Mouse (Mus musculus): Measurements from ENCODE around the gene Mlh1. TPM values are rescaled to one million over a fixed set of nuclear protein-coding genes. Genes with fewer than 3 reads are reported as not detected.

Gene Mlh1
- polyA plus RNA-seq, 1 experiment from 2014 or later: 24.9 TPM

- 83% methylated on average over 6 of the region's 6 CpGs for WGBS
- no peak for ATAC-seq (ENCODE audit: low read depth)
- no peaks in the 10 kb centered on the region for H3K4me1 ChIP-seq (replicated peaks)
- no peak overlapping the region for H3K4me2 ChIP-seq
- H3K4me3 ChIP-seq: no peak overlapping the region
- no peak overlapping the region for H3K27ac ChIP-seq (replicated peaks)
- H3K36me3 ChIP-seq: peaks cover 62% of the 10 kb centered on the region
- no peak overlapping the region for H3K9ac ChIP-seq
- no peaks in the 10 kb centered on the region for H3K9me3 ChIP-seq
- no peaks in the 10 kb centered on the region for H3K27me3 ChIP-seq
These were observed 26.0 kb downstream of the Mlh1 start for GRCm38 (mm10) chr9:111245546-111245945.

GRCm38 (mm10) chr9:111243384-111243783 lies 28.2 kb downstream of the Mlh1 start:
- Histone ChIP-seq H3K27ac (replicated peaks) (no peak overlapping the region), H3K4me2 (no peak overlapping the region), H3K4me1 (replicated peaks) (no peaks in the 10 kb centered on the region), H3K36me3 (peaks cover 64% of the 10 kb centered on the region), H3K9me3 (no peaks in the 10 kb centered on the region), H3K9ac (no peak overlapping the region), H3K4me3 (no peak overlapping the region), H3K27me3 (no peaks in the 10 kb centered on the region)
- ATAC-seq (ENCODE audit: low read depth): no peak
- 82% methylated on average over 6 of the region's 6 CpGs for WGBS

- no peak overlapping the region for H3K27ac ChIP-seq (replicated peaks)
- H3K4me3 ChIP-seq: no peak overlapping the region
- no peaks in the 10 kb centered on the region for H3K9me3 ChIP-seq
- H3K9ac ChIP-seq: no peak overlapping the region
- H3K27me3 ChIP-seq: no peaks in the 10 kb centered on the region
- no peaks in the 10 kb centered on the region for H3K4me1 ChIP-seq (replicated peaks)
- WGBS: 87% methylated on average over 4 of the region's 4 CpGs
- ATAC-seq (ENCODE audit: low read depth): no peak
- no peak overlapping the region for H3K4me2 ChIP-seq
- peaks cover 80% of the 10 kb centered on the region for H3K36me3 ChIP-seq
These were observed 31.8 kb downstream of the Mlh1 start for GRCm38 (mm10) chr9:111239821-111240220.

- no peak for ATAC-seq (ENCODE audit: low read depth)
- Histone ChIP-seq H3K4me3 (no peak overlapping the region), H3K27ac (replicated peaks) (no peak overlapping the region), H3K9ac (no peak overlapping the region), H3K36me3 (peaks cover 85% of the 10 kb centered on the region), H3K9me3 (no peaks in the 10 kb centered on the region), H3K4me1 (replicated peaks) (no peaks in the 10 kb centered on the region), H3K27me3 (no peaks in the 10 kb centered on the region), H3K4me2 (no peak overlapping the region)
These were observed 33.9 kb downstream of the Mlh1 start for GRCm38 (mm10) chr9:111237726-111238125.

GRCm38 (mm10) chr9:111234701-111235100 lies 36.9 kb downstream of the Mlh1 start:
- Histone ChIP-seq H3K36me3 (peaks cover 93% of the 10 kb centered on the region), H3K4me2 (no peak overlapping the region), H3K4me1 (replicated peaks) (no peaks in the 10 kb centered on the region), H3K4me3 (no peak overlapping the region), H3K9me3 (no peaks in the 10 kb centered on the region), H3K9ac (no peak overlapping the region), H3K27ac (replicated peaks) (no peak overlapping the region), H3K27me3 (no peaks in the 10 kb centered on the region)
- 89% methylated on average over 9 of the region's 9 CpGs for WGBS
- ATAC-seq (ENCODE audit: low read depth): no peak

GRCm38 (mm10) chr9:111228446-111228845 lies 43.1 kb downstream of the Mlh1 start:
- ATAC-seq (ENCODE audit: low read depth): no peak
- no peaks in the 10 kb centered on the region for H3K4me1 ChIP-seq (replicated peaks)
- 71% methylated on average over 5 of the region's 5 CpGs for WGBS
- no peaks in the 10 kb centered on the region for H3K27me3 ChIP-seq
- no peaks in the 10 kb centered on the region for H3K9me3 ChIP-seq
- H3K4me3 ChIP-seq: no peak overlapping the region
- H3K27ac ChIP-seq (replicated peaks): no peak overlapping the region
- H3K9ac ChIP-seq: no peak overlapping the region
- peaks cover 94% of the 10 kb centered on the region for H3K36me3 ChIP-seq
- H3K4me2 ChIP-seq: no peak overlapping the region

GRCm38 (mm10) chr9:111223406-111223805 lies 48.2 kb downstream of the Mlh1 start:
- Histone ChIP-seq H3K4me2 (no peak overlapping the region), H3K27ac (replicated peaks) (no peak overlapping the region), H3K4me3 (no peak overlapping the region), H3K36me3 (peaks cover 81% of the 10 kb centered on the region), H3K9ac (no peak overlapping the region), H3K27me3 (no peaks in the 10 kb centered on the region), H3K9me3 (no peaks in the 10 kb centered on the region), H3K4me1 (replicated peaks) (no peaks in the 10 kb centered on the region)
- 94% methylated on average over 5 of the region's 5 CpGs for WGBS
- ATAC-seq (ENCODE audit: low read depth): no peak

GRCm38 (mm10) chr9:111221580-111221979 lies 50.0 kb downstream of the Mlh1 start:
- H3K9me3 ChIP-seq: no peaks in the 10 kb centered on the region
- no peak for ATAC-seq (ENCODE audit: low read depth)
- no peaks in the 10 kb centered on the region for H3K4me1 ChIP-seq (replicated peaks)
- no peak overlapping the region for H3K27ac ChIP-seq (replicated peaks)
- peaks cover 69% of the 10 kb centered on the region for H3K36me3 ChIP-seq
- H3K27me3 ChIP-seq: no peaks in the 10 kb centered on the region
- 86% methylated on average over 1 of the region's 1 CpGs for WGBS
- no peak overlapping the region for H3K9ac ChIP-seq
- no peak overlapping the region for H3K4me3 ChIP-seq
- no peak overlapping the region for H3K4me2 ChIP-seq

- Histone ChIP-seq H3K4me3 (no peak overlapping the region), H3K27me3 (no peaks in the 10 kb centered on the region), H3K36me3 (peaks cover 66% of the 10 kb centered on the region), H3K4me1 (replicated peaks) (no peaks in the 10 kb centered on the region), H3K9ac (no peak overlapping the region), H3K4me2 (no peak overlapping the region), H3K27ac (replicated peaks) (no peak overlapping the region), H3K9me3 (no peaks in the 10 kb centered on the region)
- no peak for ATAC-seq (ENCODE audit: low read depth)
- WGBS: 94% methylated on average over 5 of the region's 5 CpGs
These were observed 51.0 kb downstream of the Mlh1 start for GRCm38 (mm10) chr9:111220551-111221080.

- Histone ChIP-seq H3K36me3 (peaks cover 52% of the 10 kb centered on the region), H3K4me1 (replicated peaks) (no peaks in the 10 kb centered on the region)
These were observed 55.2 kb downstream of the Mlh1 start for GRCm38 (mm10) chr9:111216424-111216823.

GRCm38 (mm10) chr9:111213501-111213900 lies 58.1 kb downstream of the Mlh1 start:
- Histone ChIP-seq H3K9ac (no peak overlapping the region), H3K9me3 (no peaks in the 10 kb centered on the region), H3K36me3 (peaks cover 37% of the 10 kb centered on the region), H3K27ac (replicated peaks) (no peak overlapping the region), H3K4me1 (replicated peaks) (no peaks in the 10 kb centered on the region), H3K4me2 (no peak overlapping the region), H3K27me3 (no peaks in the 10 kb centered on the region), H3K4me3 (no peak overlapping the region)
- 82% methylated on average over 6 of the region's 6 CpGs for WGBS
- no peak for ATAC-seq (ENCODE audit: low read depth)

More at GRCm38 (mm10) chr9:111216424-111216823, 55.2 kb downstream of the Mlh1 start:
- Histone ChIP-seq H3K27me3 (no peaks in the 10 kb centered on the region), H3K4me3 (no peak overlapping the region), H3K4me2 (no peak overlapping the region), H3K9me3 (no peaks in the 10 kb centered on the region), H3K9ac (no peak overlapping the region), H3K27ac (replicated peaks) (no peak overlapping the region)
- ATAC-seq (ENCODE audit: low read depth): no peak

GRCm38 (mm10) chr9:111211122-111212041 lies 60.2 kb downstream of the Mlh1 start:
- H3K27me3 ChIP-seq: no peaks in the 10 kb centered on the region
- no peaks in the 10 kb centered on the region for H3K9me3 ChIP-seq
- H3K36me3 ChIP-seq: peaks cover 42% of the 10 kb centered on the region
- no peak overlapping the region for H3K27ac ChIP-seq (replicated peaks)
- ATAC-seq (ENCODE audit: low read depth): no peak
- H3K9ac ChIP-seq: no peak overlapping the region
- no peak overlapping the region for H3K4me3 ChIP-seq
- H3K4me2 ChIP-seq: no peak overlapping the region
- 86% methylated on average over 10 of the region's 10 CpGs for WGBS
- H3K4me1 ChIP-seq (replicated peaks): no peaks in the 10 kb centered on the region

All from neural tube, embryonic 13.5 days (tissue).